Mouse (Mus musculus) erythroblast, embryonic 14.5 days (primary cell): ENCODE data around the gene Rab20. TPM values are rescaled to one million over a fixed set of nuclear protein-coding genes. Genes with fewer than 3 reads are reported as not detected.

Source experiments
- H3K27me3 ChIP-seq: 2 replicates; pipeline ENCODE4 v1.6.1; 2012; ENCODE audit warnings: inconsistent platforms; ENCODE audit not compliant: control insufficient read depth
- H3K36me3 ChIP-seq: 2 replicates; pipeline ENCODE4 v1.6.1; 2012; ENCODE audit warnings: mild to moderate bottlenecking, inconsistent platforms; ENCODE audit not compliant: control insufficient read depth
- H3K4me1 ChIP-seq: 2 replicates; pipeline ENCODE4 v1.6.1; 2012; ENCODE audit warnings: inconsistent platforms; ENCODE audit not compliant: control insufficient read depth
- H3K4me3 ChIP-seq: replicated peaks from 2 replicates; pipeline ENCODE3; 2012; ENCODE audit warnings: moderate library complexity, mild to moderate bottlenecking, inconsistent platforms
- H3K9me3 ChIP-seq: 2 replicates; pipeline ENCODE4 v1.6.1; 2012; ENCODE audit warnings: low read length, inconsistent platforms, mixed read lengths; ENCODE audit not compliant: control insufficient read depth
- GATA1 ChIP-seq: IDR thresholded peaks from 2 replicates; pipeline ENCODE4 v1.6.1; 2012; ENCODE audit warnings: low read length, inconsistent platforms, mixed read lengths
- TAL1 ChIP-seq: IDR thresholded peaks from 3 replicates; pipeline ENCODE4 v1.6.1; 2012; ENCODE audit warnings: low read length, inconsistent platforms, mixed read lengths
- polyA plus RNA-seq: library from polyadenylated mRNA; stranded (reverse); fragments of >175 nt; gene quantifications from 2 replicates; pipeline ENCODE4 v1.2.3, GENCODE M21; 2012

Gene Rab20
- polyA plus RNA-seq, 1 experiment: 0.05 TPM

DNA sequence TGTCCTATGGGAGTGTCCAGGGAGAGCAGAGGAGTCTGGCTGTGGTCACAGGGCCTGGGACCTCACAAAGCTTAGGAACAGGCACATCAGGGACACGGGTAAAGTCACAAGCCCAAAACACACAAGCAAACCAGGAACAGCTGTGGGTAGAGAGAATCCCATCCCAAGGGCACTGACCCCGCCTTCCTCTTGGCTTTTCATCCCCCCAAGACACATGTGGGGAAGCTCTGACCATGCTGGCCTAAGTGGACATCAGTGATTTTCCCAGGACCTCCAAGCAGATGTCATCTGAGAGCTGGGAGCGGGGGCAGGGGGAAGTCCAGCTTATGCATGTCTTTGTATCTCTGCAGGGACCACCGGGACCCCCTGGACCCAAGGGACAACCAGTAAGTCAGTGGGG, 73.9 kb downstream of the Rab20 start:
- Histone ChIP-seq H3K36me3 (no peaks in the 10 kb centered on the region), H3K4me3 (no peak overlapping the region), H3K27me3 (no peaks in the 10 kb centered on the region), H3K4me1 (no peaks in the 10 kb centered on the region), H3K9me3 (no peaks in the 10 kb centered on the region)
- TF ChIP-seq TAL1 (no peak), GATA1 (no peak)

DNA sequence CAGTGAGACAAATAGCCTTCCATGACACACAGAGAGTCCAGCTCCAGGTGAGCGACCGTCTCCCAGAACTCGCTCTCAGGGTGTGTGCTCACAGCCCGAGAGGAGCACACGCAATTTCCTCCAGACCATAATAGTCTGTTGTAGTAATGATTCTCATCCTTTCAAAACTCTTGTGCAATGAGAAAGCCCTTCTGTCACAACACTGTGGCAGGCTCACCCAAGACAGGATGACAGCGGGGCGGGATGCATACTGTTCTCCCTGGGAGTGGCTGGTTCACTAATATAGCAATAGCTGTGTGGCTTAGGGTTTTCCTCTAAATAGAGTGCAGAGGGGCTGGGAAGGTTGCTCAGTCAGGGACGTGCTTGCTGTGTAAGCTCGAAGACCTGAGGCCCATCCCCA, 74.7 kb downstream of the Rab20 start:
- H3K9me3 ChIP-seq: no peaks in the 10 kb centered on the region
- H3K27me3 ChIP-seq: no peaks in the 10 kb centered on the region
- H3K4me3 ChIP-seq: no peak overlapping the region
- TF ChIP-seq GATA1 (no peak), TAL1 (no peak)
- no peaks in the 10 kb centered on the region for H3K4me1 ChIP-seq
- no peaks in the 10 kb centered on the region for H3K36me3 ChIP-seq

Other genes starting within 250 kb of the Rab20 start
- 0.14 and 0.21 TPM in 2 replicates for gene Col4a2, start 165.9 kb downstream of the Rab20 start, polyA plus RNA-seq
- gene Col4a1, start 165.9 kb downstream of the Rab20 start, polyA plus RNA-seq: 0.18 and 0.24 TPM in 2 replicates
- gene Naxd, start 18.8 kb upstream of the Rab20 start, polyA plus RNA-seq: 3.1 and 3.9 TPM in 2 replicates
- gene Cars2, start 72.1 kb upstream of the Rab20 start, polyA plus RNA-seq: 2.0 and 2.3 TPM in 2 replicates
- 3.2 and 4.3 TPM in 2 replicates for gene Ing1, start 76.9 kb upstream of the Rab20 start, polyA plus RNA-seq
- 0.96 and 1.2 TPM in 2 replicates for gene Ankrd10, start 157.0 kb upstream of the Rab20 start, polyA plus RNA-seq
- not detected in 2 replicates for gene 1700016D06Rik, start 222.4 kb upstream of the Rab20 start, polyA plus RNA-seq
- gene Arhgef7, start 249.0 kb upstream of the Rab20 start, polyA plus RNA-seq: 0.95 and 1.1 TPM in 2 replicates